Mouse (Mus musculus): Measurements from ENCODE around the gene Gm44502. TPM values are rescaled to one million over a fixed set of nuclear protein-coding genes. Genes with fewer than 3 reads are reported as not detected.

Gm44502 gene
- total RNA-seq (2021): under 1 TPM in 1 of 2 experiments, not detected in 1; 0.71 TPM
- long read RNA-seq, experiment 1, partial matches to known transcripts: 0 of 4 reads
- long read RNA-seq, experiment 1, other reads (novel, unspliced or antisense): 4 of 4 reads
- long read RNA-seq, experiment 2, partial matches to known transcripts: 0 of 1 reads
- long read RNA-seq, experiment 2, other reads (novel, unspliced or antisense): 1 of 1 reads

GRCm38 (mm10) chr15:89429352-89430221 is at the start of gene Gm44502, which contains the start of the genes C730034F03Rik and Chkb:
Gene Gm44502 (minus strand): TSS chr15:89429696.
Gene C730034F03Rik (plus strand): TSS chr15:89429589.
Gene Chkb (minus strand): TSS chr15:89429908.
- peak; percentile 95 for DNase-seq
- intact Hi-C loops (cut with DNase I; ENCODE audit: low total_unique reads): no loop called here

DNA sequence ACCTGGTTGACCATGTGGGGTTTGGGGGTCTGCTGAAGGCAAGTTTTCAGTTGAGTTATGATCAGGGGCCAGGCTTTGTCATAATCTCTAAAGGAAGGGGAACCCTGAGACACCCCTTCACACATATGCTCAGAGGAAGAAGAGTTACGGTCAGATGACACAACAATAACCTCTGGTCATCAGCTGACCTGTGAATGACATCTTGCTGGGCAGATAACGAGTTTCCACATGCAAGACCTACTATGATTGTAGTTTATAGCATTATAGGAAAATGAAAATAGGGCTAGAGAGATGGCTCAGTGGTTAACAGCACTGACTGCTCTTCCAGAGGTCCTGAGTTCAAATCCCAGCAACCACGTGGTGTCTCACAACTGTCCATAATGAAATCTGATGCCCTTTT is 49.1 kb upstream of the Gm44502 start:
- DNase-seq: no peak
- intact Hi-C loops (cut with DNase I; ENCODE audit: low total_unique reads): no loop called here

GRCm38 (mm10) chr15:89477806-89478205 is 48.3 kb upstream of the Gm44502 start:
- intact Hi-C loops (cut with DNase I; ENCODE audit: low total_unique reads): no loop called here

GRCm38 (mm10) chr15:89477091-89477491 is 47.6 kb upstream of the Gm44502 start, which contains the start of gene Arsa:
Gene Arsa (minus strand): TSS chr15:89477425.
- intact Hi-C loops (cut with DNase I; ENCODE audit: low total_unique reads): no loop called here
- no peak for DNase-seq

More at GRCm38 (mm10) chr15:89477806-89478205, 48.3 kb upstream of the Gm44502 start:
- DNase-seq: no peak

DNA sequence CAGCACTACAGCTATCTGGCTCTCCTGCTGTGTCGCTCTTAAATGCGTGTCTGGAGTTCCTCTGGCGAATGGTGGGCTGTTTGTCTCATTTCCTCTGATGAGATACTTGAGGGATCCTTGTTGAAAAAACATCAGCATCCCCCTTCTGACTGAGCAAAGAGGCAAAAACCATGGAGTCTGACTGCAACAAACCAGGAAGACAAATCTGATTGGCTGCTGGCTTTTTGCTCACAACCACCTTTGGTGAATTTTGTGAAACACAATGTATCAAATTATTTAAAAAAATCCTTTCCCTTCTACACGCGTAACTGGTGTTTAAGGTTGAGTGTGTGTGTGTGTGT is 46.9 kb upstream of the Gm44502 start:
- DNase-seq: no peak

GRCm38 (mm10) chr15:89475611-89476474 is 46.3 kb upstream of the Gm44502 start:
- intact Hi-C loops (cut with DNase I; ENCODE audit: low total_unique reads): no loop called here

More for the DNA sequence above, 46.9 kb upstream of the Gm44502 start:
- intact Hi-C loops (cut with DNase I; ENCODE audit: low total_unique reads): no loop called here

GRCm38 (mm10) chr15:89475293-89475600 is 45.8 kb upstream of the Gm44502 start:
- DNase-seq: no peak
- intact Hi-C loops (cut with DNase I; ENCODE audit: low total_unique reads): no loop called here

More at GRCm38 (mm10) chr15:89475611-89476474, 46.3 kb upstream of the Gm44502 start:
- DNase-seq: peak; percentile 94

- no peak for DNase-seq
- intact Hi-C loops (cut with DNase I; ENCODE audit: low total_unique reads): no loop called here
Observed at GRCm38 (mm10) chr15:89474596-89475292, 45.2 kb upstream of the Gm44502 start.

GRCm38 (mm10) chr15:89473921-89474320 is 44.4 kb upstream of the Gm44502 start:
- intact Hi-C loops (cut with DNase I; ENCODE audit: low total_unique reads): no loop called here
- no peak for DNase-seq

GRCm38 (mm10) chr15:89473370-89473769 is 43.9 kb upstream of the Gm44502 start:
- intact Hi-C loops (cut with DNase I; ENCODE audit: low total_unique reads): no loop called here
- DNase-seq: no peak

DNA sequence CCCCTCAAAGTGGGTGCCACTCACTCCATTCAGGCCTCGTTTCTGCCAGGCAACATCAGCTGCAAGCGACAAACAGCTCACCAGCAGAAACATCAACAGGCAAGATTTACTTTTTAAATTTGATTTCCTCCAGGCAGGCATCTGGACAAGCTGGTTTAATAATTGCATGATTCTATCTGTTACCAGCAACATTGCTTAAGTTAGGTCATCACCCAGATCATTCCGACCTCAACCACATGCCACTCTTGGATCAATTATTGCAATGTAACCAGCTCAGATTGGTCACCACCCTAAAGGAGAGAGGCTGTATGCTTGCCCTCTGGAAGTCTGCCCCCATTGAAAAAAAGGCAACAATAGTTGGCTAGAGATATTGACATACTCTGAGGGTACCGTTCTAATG is 42.0 kb upstream of the Gm44502 start:
- intact Hi-C loops (cut with DNase I; ENCODE audit: low total_unique reads): no loop called here
- DNase-seq: no peak

DNA sequence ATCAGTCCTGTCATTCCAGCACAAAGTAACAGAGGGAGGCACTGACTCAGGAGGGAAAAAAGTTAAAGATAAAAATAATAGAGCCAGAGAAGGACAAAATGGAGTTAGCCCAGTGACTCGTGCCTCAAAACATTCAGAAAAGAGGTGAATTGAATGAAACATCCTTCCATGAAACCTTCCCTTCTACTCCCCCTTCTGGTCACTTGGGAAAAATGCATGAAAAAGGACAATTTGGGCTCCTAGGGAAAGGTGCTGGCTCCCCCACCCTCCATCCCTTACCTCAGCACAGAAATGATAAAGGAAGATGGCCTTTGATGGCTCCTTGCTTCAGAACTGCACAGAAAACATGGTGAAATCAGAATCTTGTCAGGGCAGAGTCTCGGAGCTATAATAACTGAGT is 39.1 kb upstream of the Gm44502 start:
- DNase-seq: no peak
- intact Hi-C loops (cut with DNase I; ENCODE audit: low total_unique reads): no loop called here

DNA sequence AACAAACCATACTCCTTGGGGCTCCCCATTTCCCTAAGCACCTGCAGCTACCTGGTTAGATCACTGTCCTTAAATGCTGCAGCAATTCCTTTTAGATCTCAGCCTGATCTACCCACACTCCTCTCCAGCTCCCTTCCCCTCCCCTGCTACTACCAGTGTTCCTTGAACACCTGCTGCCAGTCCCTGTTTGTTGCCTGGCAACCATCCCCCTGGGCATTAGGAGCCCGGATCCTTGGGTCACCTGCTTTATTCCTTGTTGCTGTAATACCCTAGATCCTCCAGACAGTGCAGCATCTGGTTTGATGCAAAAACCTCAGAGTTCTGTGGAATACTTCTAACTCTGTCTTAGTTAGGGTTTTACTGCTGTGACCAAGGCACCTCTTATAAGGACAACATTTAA is 35.6 kb upstream of the Gm44502 start:
- DNase-seq: no peak
- intact Hi-C loops (cut with DNase I; ENCODE audit: low total_unique reads): no loop called here

DNA sequence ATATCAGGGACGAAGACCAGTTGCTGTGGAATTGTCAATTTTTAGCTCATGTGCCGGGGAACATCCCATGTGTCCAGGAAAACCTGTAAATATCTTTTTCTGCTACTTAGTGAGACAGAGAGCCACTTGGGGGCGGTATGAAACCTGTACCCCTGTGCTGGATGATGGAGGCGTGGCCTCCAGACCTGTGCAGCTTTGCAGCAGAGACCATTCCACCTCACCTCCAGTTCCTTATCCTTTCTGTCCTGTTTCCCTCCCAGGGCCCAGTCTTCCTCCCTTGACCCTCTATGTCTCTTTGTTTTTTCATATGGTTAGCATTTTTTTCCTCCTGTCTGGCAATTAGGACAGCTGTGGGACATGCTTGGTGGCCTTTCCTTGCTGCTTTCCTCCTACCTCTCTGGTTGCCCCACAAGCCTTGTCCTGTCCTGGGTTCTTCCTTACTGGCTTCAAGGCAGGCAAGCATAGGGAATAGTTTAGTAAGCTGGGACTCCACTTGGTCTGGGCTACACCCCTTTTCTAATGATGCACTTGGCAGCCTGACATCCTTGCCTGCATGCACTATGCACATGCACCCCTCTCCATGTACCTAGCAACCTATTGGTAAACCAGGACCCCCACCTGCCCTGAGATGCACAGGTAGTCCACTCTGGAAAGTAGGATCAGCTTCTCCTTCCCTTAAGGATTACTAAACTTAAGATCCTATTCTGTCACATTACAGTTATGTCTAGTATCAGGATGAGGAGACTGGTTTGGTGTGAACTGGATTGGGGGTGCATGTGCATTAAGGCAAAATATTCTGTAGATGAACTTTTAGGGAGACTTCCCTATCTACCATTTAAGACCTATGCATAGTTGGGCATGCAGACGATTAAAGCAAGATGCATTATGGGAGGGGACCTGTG is 34.1 kb upstream of the Gm44502 start:
- intact Hi-C loops (cut with DNase I; ENCODE audit: low total_unique reads): no loop called here

GRCm38 (mm10) chr15:89462176-89462575 is 32.7 kb upstream of the Gm44502 start:
- DNase-seq: no peak
- intact Hi-C loops (cut with DNase I; ENCODE audit: low total_unique reads): no loop called here

More for the DNA sequence above, 34.1 kb upstream of the Gm44502 start:
- DNase-seq: no peak

DNA sequence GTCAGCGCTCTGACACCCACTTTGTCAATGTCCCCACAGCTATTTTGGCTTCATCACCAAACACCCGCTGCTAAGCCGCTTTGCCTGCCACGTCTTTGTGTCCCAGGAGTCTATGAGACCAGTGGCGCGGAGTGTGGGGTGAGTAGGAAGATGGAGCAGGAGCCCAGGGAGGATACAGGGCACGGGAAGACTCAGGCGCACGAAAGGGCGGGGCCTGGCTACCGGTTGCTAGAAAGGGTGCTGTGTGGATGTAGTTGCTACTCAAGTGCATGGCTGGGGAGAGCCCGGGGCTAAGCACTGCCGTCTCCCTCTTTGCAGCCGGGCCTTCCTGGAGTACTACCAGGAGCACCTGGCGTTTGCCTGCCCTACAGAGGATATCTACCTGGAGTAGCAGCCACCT is 31.8 kb upstream of the Gm44502 start:
- no peak for DNase-seq
- intact Hi-C loops (cut with DNase I; ENCODE audit: low total_unique reads): no loop called here

DNA sequence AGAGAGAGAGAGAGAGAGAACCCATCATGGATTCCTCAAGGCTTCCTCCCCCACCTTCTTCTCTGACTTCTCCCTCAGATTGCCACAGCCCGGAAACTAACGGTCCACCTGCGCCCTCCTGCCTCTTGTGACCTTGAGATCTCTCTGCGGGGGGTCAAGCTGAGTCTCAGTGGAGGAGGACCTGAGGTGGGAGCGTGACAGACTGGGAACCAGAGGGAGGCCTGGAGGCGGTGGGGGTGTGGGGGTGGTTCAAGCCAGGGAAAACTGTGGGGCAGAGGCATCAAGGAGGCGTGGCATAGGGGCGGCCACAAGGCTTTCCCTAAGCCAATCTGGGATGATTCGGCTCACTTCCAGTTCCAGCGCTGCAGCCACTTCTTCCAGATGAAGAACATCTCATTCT is 30.8 kb upstream of the Gm44502 start:
- no peak for DNase-seq
- intact Hi-C loops (cut with DNase I; ENCODE audit: low total_unique reads): no loop called here

- intact Hi-C loops (cut with DNase I; ENCODE audit: low total_unique reads): no loop called here
- no peak for DNase-seq
Observed at GRCm38 (mm10) chr15:89459821-89460220, 30.3 kb upstream of the Gm44502 start.
